Mouse (Mus musculus) forebrain, embryonic 15.5 days (tissue): ENCODE measurements at regions not wholly inside any gene's neighbourhood (a gene's known extent, or its start where the extent isn't known, plus 50 kb on each side); places are given as distances from the start of the nearest gene placed in this dataset.
A peak's percentile ranks its signal among the peaks of the same experiment; 100 is the strongest.

Source experiments
- ATAC-seq: fragments of 200-750 bp; cut with Nextera tagmentation; replicated peaks from 2 replicates; pipeline ENCODE4 v1.8.0; 2017; ENCODE audit warnings: mild to moderate bottlenecking, moderate TSS enrichment, moderate library complexity
- H3K27ac ChIP-seq: fragments of 300-500 bp; sonication (generic); replicated peaks from 2 replicates; pipeline ENCODE4 v1.5.1; 2015; ENCODE audit warnings: mild to moderate bottlenecking, inconsistent platforms
- H3K27me3 ChIP-seq: fragments of 300-500 bp; sonication (generic); 2 replicates; pipeline ENCODE4 v1.6.1; 2015; ENCODE audit warnings: inconsistent platforms
- H3K36me3 ChIP-seq: fragments of 300-500 bp; sonication (generic); 2 replicates; pipeline ENCODE4 v1.6.1; 2015; ENCODE audit warnings: mild to moderate bottlenecking, inconsistent platforms
- H3K4me1 ChIP-seq: fragments of 300-500 bp; sonication (generic); 2 replicates; pipeline ENCODE4 v1.6.1; 2015; ENCODE audit warnings: inconsistent platforms
- H3K4me2 ChIP-seq: fragments of 300-500 bp; sonication (generic); replicated peaks from 2 replicates; pipeline ENCODE4 v1.6.1; 2015; ENCODE audit warnings: mild to moderate bottlenecking, inconsistent platforms
- H3K4me3 ChIP-seq: fragments of 300-500 bp; sonication (generic); 2 replicates; pipeline ENCODE4 v1.5.1; 2015; ENCODE audit warnings: mild to moderate bottlenecking, inconsistent platforms
- H3K9ac ChIP-seq: fragments of 300-500 bp; sonication (generic); replicated peaks from 2 replicates; pipeline ENCODE4 v1.6.1; 2015; ENCODE audit warnings: mild to moderate bottlenecking, inconsistent platforms
- H3K9me3 ChIP-seq: fragments of 300-500 bp; sonication (generic); 2 replicates; pipeline ENCODE4 v1.6.1; 2016; ENCODE audit warnings: inconsistent platforms
- WGBS: fragments of 180-500 bp; shearing (Covaris S2); methylation state at CpG from one replicate; pipeline ENCODE4 v1.1.7; 2015; ENCODE audit warnings: mixed read lengths; 5-methylcytosine and 5-hydroxymethylcytosine counted together

GRCm38 (mm10) chr10:111388545-111389320 is 84.3 kb upstream of the Nap1l1 start:
- Histone ChIP-seq H3K4me3 (no peak overlapping the region), H3K9ac (no peak overlapping the region), H3K27me3 (no peaks in the 10 kb centered on the region), H3K27ac (no peak overlapping the region), H3K4me2 (no peak overlapping the region), H3K4me1 (peaks cover 6% of the 10 kb centered on the region), H3K36me3 (no peaks in the 10 kb centered on the region), H3K9me3 (no peaks in the 10 kb centered on the region)
- 83% methylated on average over 12 of the region's 12 CpGs for WGBS
- no peak for ATAC-seq

GRCm38 (mm10) chr10:111389890-111390289 is 83.1 kb upstream of the Nap1l1 start:
- H3K4me3 ChIP-seq: no peak overlapping the region
- H3K4me2 ChIP-seq: peak overlapping the region; percentile 24
- no peak overlapping the region for H3K9ac ChIP-seq
- H3K27ac ChIP-seq: 0 out of 2 replicates have a peak overlapping the region, but pooled peaks have one; percentile 21
- H3K27me3 ChIP-seq: no peaks in the 10 kb centered on the region
- peak; percentile 70 for ATAC-seq
- H3K9me3 ChIP-seq: no peaks in the 10 kb centered on the region
- 25% methylated on average over 9 of the region's 9 CpGs for WGBS
- H3K4me1 ChIP-seq: peaks cover 6% of the 10 kb centered on the region
- no peaks in the 10 kb centered on the region for H3K36me3 ChIP-seq

GRCm38 (mm10) chr10:111394421-111394820 is 78.6 kb upstream of the Nap1l1 start:
- H3K36me3 ChIP-seq: no peaks in the 10 kb centered on the region
- no peaks in the 10 kb centered on the region for H3K27me3 ChIP-seq
- H3K27ac ChIP-seq: no peak overlapping the region
- H3K4me3 ChIP-seq: no peak overlapping the region
- 94% methylated on average over 9 of the region's 9 CpGs for WGBS
- no peaks in the 10 kb centered on the region for H3K9me3 ChIP-seq
- peaks cover 6% of the 10 kb centered on the region for H3K4me1 ChIP-seq
- ATAC-seq: no peak
- H3K4me2 ChIP-seq: no peak overlapping the region
- no peak overlapping the region for H3K9ac ChIP-seq

- Histone ChIP-seq H3K4me1 (no peaks in the 10 kb centered on the region), H3K27me3 (no peaks in the 10 kb centered on the region), H3K36me3 (no peaks in the 10 kb centered on the region), H3K27ac (no peak overlapping the region), H3K9me3 (no peaks in the 10 kb centered on the region), H3K4me2 (no peak overlapping the region), H3K4me3 (no peak overlapping the region), H3K9ac (no peak overlapping the region)
- WGBS: 95% methylated on average over 6 of the region's 6 CpGs
- ATAC-seq: no peak
Measured at GRCm38 (mm10) chr10:111405071-111405470, 68.0 kb upstream of the Nap1l1 start.

GRCm38 (mm10) chr10:111408887-111409286 is 64.1 kb upstream of the Nap1l1 start:
- Histone ChIP-seq H3K9ac (no peak overlapping the region), H3K4me1 (no peaks in the 10 kb centered on the region), H3K9me3 (no peaks in the 10 kb centered on the region), H3K4me3 (no peak overlapping the region), H3K4me2 (no peak overlapping the region), H3K27me3 (no peaks in the 10 kb centered on the region), H3K36me3 (no peaks in the 10 kb centered on the region), H3K27ac (no peak overlapping the region)
- WGBS: 86% methylated on average over 3 of the region's 3 CpGs
- no peak for ATAC-seq

GRCm38 (mm10) chr10:111409497-111409896 is 63.5 kb upstream of the Nap1l1 start:
- 70% methylated on average over 5 of the region's 5 CpGs for WGBS
- no peaks in the 10 kb centered on the region for H3K9me3 ChIP-seq
- no peak overlapping the region for H3K4me3 ChIP-seq
- no peak overlapping the region for H3K9ac ChIP-seq
- H3K27ac ChIP-seq: no peak overlapping the region
- H3K36me3 ChIP-seq: no peaks in the 10 kb centered on the region
- no peak for ATAC-seq
- H3K4me1 ChIP-seq: no peaks in the 10 kb centered on the region
- no peak overlapping the region for H3K4me2 ChIP-seq
- H3K27me3 ChIP-seq: no peaks in the 10 kb centered on the region

GRCm38 (mm10) chr10:111410121-111410520 is 62.9 kb upstream of the Nap1l1 start:
- WGBS: 83% methylated on average over 3 of the region's 3 CpGs
- H3K9ac ChIP-seq: no peak overlapping the region
- ATAC-seq: no peak

GRCm38 (mm10) chr10:111411533-111411932 is 61.5 kb upstream of the Nap1l1 start:
- no peaks in the 10 kb centered on the region for H3K9me3 ChIP-seq
- ATAC-seq: no peak
- no peaks in the 10 kb centered on the region for H3K4me1 ChIP-seq
- H3K4me3 ChIP-seq: no peak overlapping the region
- H3K36me3 ChIP-seq: no peaks in the 10 kb centered on the region
- no peak overlapping the region for H3K9ac ChIP-seq
- WGBS: 92% methylated on average over 9 of the region's 9 CpGs
- no peaks in the 10 kb centered on the region for H3K27me3 ChIP-seq
- H3K27ac ChIP-seq: no peak overlapping the region
- H3K4me2 ChIP-seq: no peak overlapping the region

More at GRCm38 (mm10) chr10:111410121-111410520, 62.9 kb upstream of the Nap1l1 start:
- Histone ChIP-seq H3K27ac (no peak overlapping the region), H3K4me1 (no peaks in the 10 kb centered on the region), H3K4me3 (no peak overlapping the region), H3K9me3 (no peaks in the 10 kb centered on the region), H3K27me3 (no peaks in the 10 kb centered on the region), H3K4me2 (no peak overlapping the region), H3K36me3 (no peaks in the 10 kb centered on the region)

- 73% methylated on average over 6 of the region's 6 CpGs for WGBS
- H3K27ac ChIP-seq: no peak overlapping the region
- H3K27me3 ChIP-seq: no peaks in the 10 kb centered on the region
- ATAC-seq: no peak
- H3K9me3 ChIP-seq: no peaks in the 10 kb centered on the region
- no peaks in the 10 kb centered on the region for H3K36me3 ChIP-seq
- H3K9ac ChIP-seq: no peak overlapping the region
- H3K4me1 ChIP-seq: peaks cover 15% of the 10 kb centered on the region
- no peak overlapping the region for H3K4me3 ChIP-seq
- H3K4me2 ChIP-seq: no peak overlapping the region
Measured at GRCm38 (mm10) chr10:111416611-111417130, 56.4 kb upstream of the Nap1l1 start.

GRCm38 (mm10) chr10:111419375-111420194 is 53.4 kb upstream of the Nap1l1 start:
- H3K9me3 ChIP-seq: no peaks in the 10 kb centered on the region
- ATAC-seq: peak; percentile 39
- H3K27me3 ChIP-seq: no peaks in the 10 kb centered on the region
- H3K9ac ChIP-seq: peak overlapping the region; percentile 29
- H3K4me2 ChIP-seq: peak overlapping the region; percentile 62
- no peak overlapping the region for H3K27ac ChIP-seq
- peaks cover 19% of the 10 kb centered on the region for H3K4me1 ChIP-seq
- no peaks in the 10 kb centered on the region for H3K36me3 ChIP-seq
- peak overlapping the region; percentile 36 for H3K4me3 ChIP-seq
- WGBS: 9% methylated on average over 23 of the region's 23 CpGs

GRCm38 (mm10) chr10:111420195-111420838 is 52.7 kb upstream of the Nap1l1 start:
- Histone ChIP-seq H3K27ac (no peak overlapping the region), H3K36me3 (no peaks in the 10 kb centered on the region), H3K9ac (peak overlapping the region; percentile 29; the same call in 1 of the 2 replicates), H3K4me3 (peak overlapping the region; percentile 36), H3K9me3 (no peaks in the 10 kb centered on the region), H3K27me3 (no peaks in the 10 kb centered on the region), H3K4me2 (peak overlapping the region; percentile 62), H3K4me1 (peaks cover 19% of the 10 kb centered on the region)
- 8% methylated on average over 7 of the region's 7 CpGs for WGBS
- peak; percentile 56; the same call in 1 of the 2 replicates for ATAC-seq

GRCm38 (mm10) chr10:111422057-111422456 is 51.0 kb upstream of the Nap1l1 start:
- 14% methylated on average over 6 of the region's 6 CpGs for WGBS
- H3K9ac ChIP-seq: no peak overlapping the region
- H3K9me3 ChIP-seq: no peaks in the 10 kb centered on the region
- H3K4me2 ChIP-seq: no peak overlapping the region
- no peak overlapping the region for H3K4me3 ChIP-seq
- H3K27ac ChIP-seq: no peak overlapping the region
- H3K36me3 ChIP-seq: no peaks in the 10 kb centered on the region
- H3K4me1 ChIP-seq: peaks cover 19% of the 10 kb centered on the region
- H3K27me3 ChIP-seq: no peaks in the 10 kb centered on the region
- no peak for ATAC-seq
